Mouse (Mus musculus): ENCODE measurements around the gene Abcd4. TPM values are rescaled to one million over a fixed set of nuclear protein-coding genes. Genes with fewer than 3 reads are reported as not detected.

Abcd4 gene
- 10 to 100 TPM; 14.3 to 16.3 TPM for polyA plus RNA-seq (2017; shearing (Covaris generic))

DNA sequence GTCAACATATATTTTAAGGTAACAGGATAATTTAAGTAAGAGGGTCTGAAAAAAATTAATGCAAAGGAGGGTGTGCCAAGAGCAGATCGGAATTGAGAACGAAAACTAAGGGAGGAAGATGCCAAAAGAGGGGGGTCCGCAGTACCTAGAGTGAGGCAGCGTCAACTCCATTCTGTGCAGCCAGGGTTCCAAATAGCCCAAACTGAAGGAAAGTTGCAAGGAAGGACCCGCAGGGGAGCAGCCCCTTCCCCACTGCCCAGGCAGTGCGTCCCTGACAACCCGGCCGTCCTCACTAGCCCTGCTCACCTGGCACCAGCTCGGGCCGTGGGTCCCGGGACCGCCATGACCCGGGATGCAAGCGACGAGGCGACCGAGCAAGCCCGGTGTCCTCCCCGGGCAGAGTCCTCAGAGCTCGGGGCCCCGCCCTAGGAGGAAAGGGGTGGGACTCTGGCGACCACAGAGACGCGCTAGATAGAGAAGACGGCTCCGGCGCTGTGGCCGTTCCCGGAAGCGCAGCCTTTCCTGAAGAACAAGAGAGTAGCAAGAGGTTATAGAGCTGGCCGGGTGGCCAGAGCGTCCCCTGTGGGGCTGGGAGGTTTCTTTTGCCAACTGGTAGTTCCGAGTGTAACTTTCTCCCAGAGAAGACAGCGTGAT, at the start of gene Abcd4:
TSS of gene Abcd4 (minus strand) at position 437 of the 654 bp plus-strand sequence.

GRCm38 (mm10) chr12:84640654-84641053, 23.4 kb upstream of the Abcd4 start, which contains the start of gene Vrtn:
TSS of gene Vrtn (plus strand) at chr12:84641019.

GRCm38 (mm10) chr12:84569336-84569970, 47.8 kb downstream of the Abcd4 start, which contains the start of gene Vsx2:
TSS of gene Vsx2 (plus strand) at chr12:84569762.

Other genes starting within 250 kb of the Abcd4 start
- 10 to 100 TPM; 32.1 to 36.3 TPM for gene Entpd5, start 208.4 kb downstream of the Abcd4 start, polyA plus RNA-seq (2017; shearing (Covaris generic))
- gene Bbof1, start 208.3 kb downstream of the Abcd4 start, polyA plus RNA-seq (2017; shearing (Covaris generic)), result 1 to 10 TPM in 1 of 2 experiments, not detected in 1; 2.3 TPM
- gene Rnf113a2, start 200.2 kb downstream of the Abcd4 start, polyA plus RNA-seq (2017; shearing (Covaris generic)), result 10 to 100 TPM; 30.2 to 34.1 TPM
- gene Aldh6a1, start 166.4 kb downstream of the Abcd4 start, polyA plus RNA-seq (2017; shearing (Covaris generic)), result 10 to 100 TPM in 1 of 2 experiments, 1 to 10 TPM in 1; 7.1 to 22.1 TPM
- gene Lin52, start 166.0 kb downstream of the Abcd4 start, polyA plus RNA-seq (2017; shearing (Covaris generic)), result 10 to 100 TPM; 16.8 to 17.6 TPM
- under 1 TPM in 1 of 2 experiments, not detected in 1; 0.05 TPM for gene Vsx2, start 47.7 kb downstream of the Abcd4 start, polyA plus RNA-seq (2017; shearing (Covaris generic))
- under 1 TPM in 1 of 2 experiments, not detected in 1; 0.26 TPM for gene Vrtn, start 23.6 kb upstream of the Abcd4 start, polyA plus RNA-seq (2017; shearing (Covaris generic))
- not detected for gene Syndig1l, start 81.4 kb upstream of the Abcd4 start, polyA plus RNA-seq (2017; shearing (Covaris generic))
- gene Npc2, start 155.7 kb upstream of the Abcd4 start, polyA plus RNA-seq (2017; shearing (Covaris generic)), result 100 to 1,000 TPM; 129 TPM
- 100 to 1,000 TPM in 1 of 2 experiments, 10 to 100 TPM in 1; 89.4 to 114 TPM for gene Isca2, start 155.8 kb upstream of the Abcd4 start, polyA plus RNA-seq (2017; shearing (Covaris generic))

Measured in activated CD4-positive, CD25-positive, alpha-beta regulatory T cell (primary cell).